Mouse (Mus musculus): ENCODE measurements at regions not wholly inside any gene's neighbourhood (a gene's known extent, or its start where the extent isn't known, plus 50 kb on each side); places are given as distances from the start of the nearest gene placed in this dataset.
A peak's percentile ranks its signal among the peaks of the same experiment; 100 is the strongest.
"Not testable (repeated sequence)": the region's sequence is repeated elsewhere in the genome, so short reads cannot be mapped to it uniquely, and the experiment has no call there.

- DNase-seq: not testable (repeated sequence)
These were observed 330.6 kb downstream of the 9430069I07Rik start for GRCm38 (mm10) chr15:34027111-34027510.

GRCm38 (mm10) chr15:34025396-34025795 is 332.3 kb downstream of the 9430069I07Rik start:
- DNase-seq: no peak

GRCm38 (mm10) chr15:34021857-34022256 is 335.8 kb downstream of the 9430069I07Rik start:
- DNase-seq: peak; percentile 49

GRCm38 (mm10) chr15:34016397-34017156 is 341.1 kb downstream of the 9430069I07Rik start:
- peak; percentile 9 for DNase-seq

GRCm38 (mm10) chr15:34008591-34008990 is 349.1 kb downstream of the 9430069I07Rik start:
- DNase-seq: no peak

GRCm38 (mm10) chr15:33992383-33992782 is 365.3 kb downstream of the 9430069I07Rik start:
- peak; percentile 31 for DNase-seq

- no peak for DNase-seq
These were observed 382.6 kb downstream of the 9430069I07Rik start for GRCm38 (mm10) chr15:33975077-33975476.

GRCm38 (mm10) chr15:33973466-33973865 is 384.2 kb downstream of the 9430069I07Rik start:
- no peak for DNase-seq

- DNase-seq: no peak
These were observed 388.3 kb downstream of the 9430069I07Rik start for GRCm38 (mm10) chr15:33969409-33969808.

GRCm38 (mm10) chr15:33935013-33935664 is 422.5 kb downstream of the 9430069I07Rik start:
- DNase-seq: peak; percentile 7

GRCm38 (mm10) chr15:33926446-33926845 is 431.2 kb downstream of the 9430069I07Rik start:
- DNase-seq: no peak

- no peak for DNase-seq
These were observed 433.4 kb downstream of the 9430069I07Rik start for GRCm38 (mm10) chr15:33924094-33924890.

GRCm38 (mm10) chr15:33914891-33915290 is 442.8 kb downstream of the 9430069I07Rik start:
- DNase-seq: no peak

- DNase-seq: no peak
These were observed 450.8 kb downstream of the 9430069I07Rik start for GRCm38 (mm10) chr15:33906727-33907479.

- DNase-seq: no peak
These were observed 461.6 kb downstream of the 9430069I07Rik start for GRCm38 (mm10) chr15:33896076-33896475.

GRCm38 (mm10) chr15:33890606-33891005 is 467.1 kb downstream of the 9430069I07Rik start:
- DNase-seq: no peak

GRCm38 (mm10) chr15:33888865-33889368 is 468.8 kb downstream of the 9430069I07Rik start:
- no peak for DNase-seq

GRCm38 (mm10) chr15:33862224-33862752 is 495.4 kb downstream of the 9430069I07Rik start:
- no peak for DNase-seq

- DNase-seq: no peak
These were observed 532.1 kb downstream of the 9430069I07Rik start for GRCm38 (mm10) chr15:33825435-33826088.

- DNase-seq: no peak
These were observed 532.8 kb downstream of the 9430069I07Rik start for GRCm38 (mm10) chr15:33824826-33825225.

GRCm38 (mm10) chr15:33780960-33781359 is 576.7 kb downstream of the 9430069I07Rik start:
- no peak for DNase-seq

GRCm38 (mm10) chr15:33759496-33759895 is 598.2 kb downstream of the 9430069I07Rik start:
- DNase-seq: no peak

All from cerebellum, adult 9-11 months (tissue).